ENCODE assay signal across 15 mouse cellular contexts in genomic region chr6:40385682-40386081, GRCm38 (mm10). TPM values are rescaled to one million over a fixed set of nuclear protein-coding genes. Genes with fewer than 3 reads are reported as not detected.
"Had no signal": no experiment of that assay in that cellular context is flagged by ENCODE, and none has a peak within 500 bp of the region (broad histone marks: within the 10 kb centered on the region; RNA-seq: fewer than 3 reads in every experiment).

No protein-coding gene starts in this region.

- H3K4me3 ChIP-seq: layer of hippocampus, adult 2 months; limb, embryonic 12.5 days; liver, embryonic 13.5 days; midbrain, embryonic 13.5 days had no signal

- H3K4me1 ChIP-seq: limb, embryonic 12.5 days had no signal

- H3K27ac ChIP-seq: layer of hippocampus, adult 2 months; limb, embryonic 12.5 days; liver, embryonic 13.5 days; midbrain, embryonic 13.5 days; stomach, postnatal 0 days had no signal

- DNase-seq: kidney, adult 18-20 months; kidney, postnatal 10 days; kidney, postnatal 4 days; liver; liver, embryonic 13.5 days; liver, postnatal 0 days; lung, postnatal 36 days had no signal

- H3K27me3 ChIP-seq: limb, embryonic 12.5 days; liver, embryonic 13.5 days; midbrain, embryonic 13.5 days had no signal

- H3K36me3 ChIP-seq: liver, embryonic 13.5 days had no signal

RNA-seq across cellular contexts. Expression of gene Wee2, which starts 53.2 kb away (rescaled TPM):
- total RNA-seq: layer of hippocampus, adult 2 months; layer of hippocampus, postnatal 10 days; megakaryocyte progenitor cell, adult 5-6 weeks; neutrophil, adult 5-6 weeks had no signal
- polyA plus RNA-seq: limb, embryonic 12.5 days; liver, embryonic 13.5 days; liver, postnatal 0 days; lung, embryonic 16.5 days; stomach, postnatal 0 days had no signal
